Mouse (Mus musculus) small intestine, adult 2 months (tissue): ENCODE data around the gene Slc35d3.

ENCODE experiments used
- CTCF ChIP-seq: fragments of 200-500 bp; IDR thresholded peaks from 2 replicates; pipeline ENCODE4 v1.5.1; 2012; ENCODE audit warnings: low read depth, mild to moderate bottlenecking, control low read depth, inconsistent platforms, low read length, moderate library complexity, mixed read lengths; ENCODE audit not compliant: insufficient replicate concordance, insufficient read length; ENCODE audit errors: extremely low read depth
- POLR2A ChIP-seq: fragments of 200-500 bp; IDR thresholded peaks from 2 replicates; pipeline ENCODE4 v1.6.1; 2012; ENCODE audit warnings: low read depth, mild to moderate bottlenecking, control low read depth, inconsistent platforms, low read length, moderate library complexity

- TF ChIP-seq CTCF (no peak), POLR2A (no peak)
Observed at GRCm38 (mm10) chr10:19886249-19886648, 35.0 kb upstream of the Slc35d3 start.
